Mouse (Mus musculus) megakaryocyte progenitor cell, adult 5-6 weeks (primary cell): Measurements from ENCODE around the gene Plekha5. TPM values are rescaled to one million over a fixed set of nuclear protein-coding genes. Genes with fewer than 3 reads are reported as not detected.

ENCODE experiments used
- ATAC-seq: replicated peaks from 2 replicates; pipeline ENCODE4 v1.8.0; 2016; ENCODE audit warnings: mild to moderate bottlenecking, moderate TSS enrichment, inconsistent platforms; ENCODE audit not compliant: poor library complexity
- total RNA-seq, 2 experiments: library from RNA; stranded (forward) in 1 of 2; stranded (reverse) in 1 of 2; fragments of 157-497, 149-512 nt in 1 of 2; fragments of 200-1000 nt in 1 of 2; gene quantifications; 2 replicates each; pipeline versions ENCODE4 v1.2.3 to v1.2.4; 2015 to 2017

The Plekha5 gene
- total RNA-seq, 2 experiments from 2014 or later, result 5.6 to 6.5 TPM

DNA sequence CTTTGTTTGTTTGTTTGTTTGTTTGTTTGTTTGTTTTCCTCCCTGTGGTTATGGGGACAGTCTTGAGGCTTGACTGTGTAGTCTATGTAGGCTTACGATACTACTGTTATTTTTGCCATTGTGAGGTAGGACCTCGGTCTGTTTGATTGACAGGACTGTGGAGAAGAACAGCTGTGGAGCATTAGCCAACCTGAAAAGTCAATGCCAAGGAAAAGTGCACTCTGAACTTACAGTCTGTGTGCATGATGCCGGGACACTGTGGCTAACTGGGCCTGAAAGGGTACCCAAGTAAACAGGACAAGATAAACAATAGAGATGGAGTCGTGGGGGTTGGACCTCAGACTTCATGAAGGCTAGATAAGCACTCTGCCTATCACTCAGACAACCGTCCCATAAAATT lies 98.0 kb downstream of the Plekha5 start:
- no peak for ATAC-seq

DNA sequence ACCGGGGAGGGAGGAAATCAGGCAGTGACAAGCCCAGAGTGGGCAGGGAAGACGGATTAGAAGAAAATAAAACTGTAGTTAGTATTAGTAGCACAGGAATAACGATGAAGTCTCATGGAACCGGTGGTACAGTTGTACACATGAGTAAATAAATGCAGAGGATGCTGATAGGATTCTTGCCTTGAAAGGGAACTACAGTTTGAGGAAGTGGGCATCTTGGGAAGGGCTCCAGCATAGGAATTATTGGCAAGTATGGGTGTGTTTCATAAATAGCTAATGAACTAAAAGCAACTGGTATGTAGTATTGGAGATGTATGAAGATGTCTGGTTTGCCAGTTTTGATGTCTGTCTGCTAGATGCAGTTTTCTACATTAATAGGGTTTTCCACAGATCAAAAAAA lies 99.7 kb downstream of the Plekha5 start:
- peak; percentile 60 for ATAC-seq

DNA sequence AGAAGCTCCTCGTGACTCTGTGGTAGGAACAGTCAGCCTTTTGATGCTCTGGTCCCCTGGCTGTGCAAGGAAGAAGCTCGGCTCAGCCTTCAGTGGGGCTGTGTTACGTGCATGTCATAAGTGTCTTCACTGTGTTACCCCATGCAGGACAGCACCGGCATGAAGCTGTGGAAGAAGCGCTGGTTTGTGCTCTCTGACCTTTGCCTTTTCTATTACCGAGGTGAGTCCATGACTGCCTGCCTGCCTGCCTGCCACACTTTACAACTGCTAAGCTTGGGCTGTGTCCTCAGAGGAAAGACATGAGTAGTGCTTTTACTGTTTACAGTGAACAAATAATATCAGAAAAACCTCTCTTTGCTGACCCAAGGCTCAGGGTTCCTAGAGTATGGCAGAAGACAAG lies 104.6 kb downstream of the Plekha5 start:
- no peak for ATAC-seq

DNA sequence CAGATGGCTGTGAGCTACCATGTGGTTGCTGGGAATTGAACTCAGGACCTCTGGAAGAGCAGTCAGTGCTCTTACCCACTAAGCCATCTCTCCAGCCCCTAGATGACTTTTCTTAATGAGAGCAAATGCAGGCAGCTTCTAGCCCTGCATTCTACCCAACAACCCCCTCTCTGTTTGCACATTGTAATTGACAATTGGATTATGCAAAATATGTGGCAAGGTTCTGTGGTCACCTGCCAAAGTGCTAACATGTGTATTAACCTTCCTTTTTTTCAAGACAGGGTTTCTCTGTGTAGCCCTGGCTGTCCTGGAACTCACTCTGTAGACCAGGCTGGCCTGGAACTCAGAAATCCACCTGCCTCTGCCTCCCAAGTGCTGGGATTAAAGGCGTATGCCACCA lies 109.0 kb downstream of the Plekha5 start:
- peak; percentile 79 for ATAC-seq

DNA sequence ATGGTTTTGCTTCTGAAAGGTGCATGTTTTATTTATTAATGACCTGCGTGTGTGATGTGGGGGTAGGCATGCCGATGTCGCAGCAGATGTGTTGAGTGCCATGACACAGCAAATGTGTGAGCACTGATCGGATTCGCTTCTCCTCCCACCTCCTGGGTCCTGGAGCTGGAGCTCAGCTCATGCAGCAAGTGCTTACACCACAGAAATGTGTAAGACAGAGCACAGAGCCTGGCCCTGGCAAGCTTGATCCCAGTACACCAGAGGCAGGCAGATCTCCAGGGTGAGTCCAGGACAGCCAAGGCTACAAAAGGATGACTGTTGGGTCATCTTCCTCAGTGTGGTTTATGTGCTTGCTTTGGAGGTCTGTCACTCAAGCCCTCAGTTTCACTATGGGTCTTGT lies 109.8 kb downstream of the Plekha5 start:
- no peak; the same call in 1 of the 2 replicates for ATAC-seq

DNA sequence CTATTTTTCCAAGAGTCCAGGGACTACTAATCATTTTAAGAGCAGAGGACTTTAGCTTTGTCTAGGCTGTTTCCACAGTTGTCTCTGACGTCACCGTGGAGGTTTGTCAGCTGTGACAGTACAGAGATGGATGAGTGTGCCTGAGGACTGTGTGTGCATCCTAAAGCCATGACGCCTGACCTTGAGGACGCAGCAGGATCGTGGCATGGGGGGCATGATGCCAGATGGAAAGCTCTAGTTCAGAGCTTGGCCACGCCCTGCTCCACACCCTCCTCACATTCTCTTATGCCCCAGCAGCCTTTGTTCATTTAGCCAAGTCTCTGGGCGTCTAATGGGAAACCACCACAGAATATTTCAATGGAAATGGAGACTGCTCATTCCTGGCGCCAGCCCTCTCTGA lies 111.7 kb downstream of the Plekha5 start:
- ATAC-seq, result no peak

DNA sequence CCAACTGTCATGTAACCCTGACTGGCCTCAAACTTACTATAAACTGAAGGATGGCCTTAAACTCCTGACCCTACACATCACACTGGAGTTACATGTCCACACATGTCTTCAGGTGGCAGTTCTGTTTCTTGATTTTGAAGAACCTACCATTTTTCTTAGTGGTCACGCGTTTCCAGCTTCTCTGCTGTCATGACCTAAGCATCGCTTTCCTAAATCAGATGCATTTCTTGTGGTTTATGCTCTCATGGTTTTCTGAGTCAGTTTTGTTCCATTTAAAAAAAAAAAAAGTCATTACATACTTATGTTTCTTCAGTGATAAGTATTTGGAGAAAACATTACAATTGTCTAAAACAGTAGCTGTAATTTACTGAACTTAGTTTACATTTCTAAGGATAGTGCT lies 118.1 kb downstream of the Plekha5 start:
- no peak for ATAC-seq

DNA sequence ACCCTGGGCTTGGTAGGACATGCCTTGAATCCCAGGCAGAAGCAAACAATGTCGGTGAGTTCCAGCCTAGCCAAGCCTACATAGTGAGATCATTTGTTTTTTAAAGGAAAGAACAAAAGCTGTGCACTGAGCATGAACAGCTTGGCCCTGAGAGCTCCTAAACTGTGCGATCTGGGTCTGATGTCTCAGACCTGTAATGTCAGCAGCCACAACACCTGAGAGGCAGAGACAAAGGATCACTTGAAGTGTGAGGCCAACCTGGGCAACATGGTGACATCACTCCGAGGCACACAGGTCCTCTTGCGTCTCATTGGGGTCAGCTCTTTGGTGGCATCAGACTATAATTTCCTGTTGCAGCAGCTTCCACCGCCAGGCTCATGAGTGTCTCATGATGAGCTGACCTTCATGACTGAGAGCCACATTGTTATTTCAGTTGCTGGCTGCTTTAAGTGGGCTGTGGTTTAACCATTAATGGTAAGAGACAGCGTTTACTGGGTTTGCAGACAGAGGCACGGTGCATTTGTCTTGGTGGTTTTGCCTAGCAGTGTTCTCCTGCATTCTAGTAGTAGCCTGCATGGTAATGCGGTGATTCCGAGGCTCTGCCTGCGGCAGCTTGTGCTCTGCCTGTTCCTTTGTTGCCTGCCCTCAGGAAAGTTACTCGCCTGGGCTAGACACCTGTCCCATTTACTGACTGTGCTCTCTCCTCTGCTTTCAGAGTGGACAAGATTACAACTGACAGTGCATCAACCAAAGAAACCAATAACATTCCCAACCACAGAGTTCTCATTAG lies 119.3 kb downstream of the Plekha5 start:
- ATAC-seq, result no peak

DNA sequence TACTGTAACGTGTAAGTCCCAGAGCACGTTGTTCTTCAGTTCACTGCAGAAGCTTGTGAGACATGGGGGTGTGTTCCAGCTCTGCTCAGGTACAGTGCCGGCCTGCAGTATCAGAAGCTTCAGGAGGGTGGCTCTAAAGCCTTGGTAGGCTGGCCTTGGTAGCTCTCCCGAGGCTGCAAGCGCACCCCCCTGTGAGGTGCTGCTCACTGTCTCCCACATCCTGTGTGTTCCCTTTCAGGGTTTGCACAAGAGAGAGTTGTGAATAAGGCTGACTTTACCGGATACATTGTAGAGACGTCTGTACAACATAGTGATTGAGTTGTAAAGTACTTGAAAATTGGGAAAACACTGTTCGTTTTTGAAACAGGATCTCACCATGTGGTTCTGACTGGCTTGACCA lies 122.2 kb downstream of the Plekha5 start:
- ATAC-seq, result no peak

DNA sequence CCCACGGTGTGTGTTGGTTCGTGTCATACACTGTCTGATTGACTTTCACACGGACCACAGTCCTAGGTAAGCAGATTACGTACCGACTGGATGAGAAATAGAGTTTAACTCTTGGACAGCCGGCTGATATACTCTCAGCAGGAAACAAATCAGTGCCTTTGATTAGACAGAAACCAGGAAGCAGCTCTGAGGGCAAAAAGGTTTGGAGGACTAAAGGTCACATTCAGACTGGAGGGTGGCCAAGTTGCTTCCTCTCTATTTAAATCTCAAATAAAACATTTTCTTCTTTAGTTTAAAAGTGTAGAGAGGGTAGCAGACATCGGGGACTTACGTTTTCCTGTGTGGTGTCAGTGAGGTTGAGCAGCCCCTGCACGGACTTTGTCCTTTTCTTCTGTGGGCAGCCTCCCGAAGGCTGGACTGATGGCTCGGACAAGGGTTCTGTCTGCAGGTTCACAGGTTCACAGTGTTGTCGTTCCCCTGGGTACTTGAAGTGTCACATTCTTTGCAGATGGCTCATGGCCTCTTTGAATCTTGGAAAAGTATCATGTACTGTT lies 122.9 kb downstream of the Plekha5 start:
- ATAC-seq, result no peak

DNA sequence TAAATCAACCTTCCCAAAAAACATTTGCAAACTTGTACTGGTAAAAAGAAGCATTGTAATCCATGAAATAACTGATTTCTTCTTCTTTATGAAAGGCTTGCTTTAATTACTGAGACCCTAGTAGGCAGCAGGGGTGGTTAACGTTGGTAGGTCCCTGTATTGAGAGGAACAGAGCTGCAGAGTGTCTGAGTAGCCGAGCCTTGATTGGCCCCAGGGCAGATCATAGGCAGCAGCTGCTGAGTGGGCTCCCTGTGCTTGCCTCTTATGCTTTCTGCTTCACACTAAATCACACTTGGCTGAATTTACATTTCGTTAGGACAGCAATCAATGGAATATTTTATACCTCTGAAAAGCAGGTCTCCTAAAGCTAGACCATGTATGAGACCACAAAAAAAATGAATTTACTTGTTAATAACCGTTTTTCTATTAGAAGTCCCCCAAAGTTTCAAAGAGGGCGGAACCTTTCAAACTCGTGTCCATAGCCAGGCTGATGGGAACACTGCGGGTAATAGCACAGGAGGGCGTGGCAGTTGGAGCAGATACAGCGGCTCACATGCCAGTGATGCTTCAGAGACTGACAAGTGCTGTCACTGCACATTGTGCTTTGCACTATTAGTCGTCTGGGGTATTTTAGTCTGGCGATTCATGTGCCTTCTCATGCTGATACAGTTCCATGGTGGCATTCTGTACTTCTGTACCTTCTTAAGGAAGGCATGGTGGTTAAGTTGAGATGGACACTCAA lies 123.5 kb downstream of the Plekha5 start:
- ATAC-seq, result 0 out of 2 replicates have a peak, but pooled peaks have one; percentile 12

DNA sequence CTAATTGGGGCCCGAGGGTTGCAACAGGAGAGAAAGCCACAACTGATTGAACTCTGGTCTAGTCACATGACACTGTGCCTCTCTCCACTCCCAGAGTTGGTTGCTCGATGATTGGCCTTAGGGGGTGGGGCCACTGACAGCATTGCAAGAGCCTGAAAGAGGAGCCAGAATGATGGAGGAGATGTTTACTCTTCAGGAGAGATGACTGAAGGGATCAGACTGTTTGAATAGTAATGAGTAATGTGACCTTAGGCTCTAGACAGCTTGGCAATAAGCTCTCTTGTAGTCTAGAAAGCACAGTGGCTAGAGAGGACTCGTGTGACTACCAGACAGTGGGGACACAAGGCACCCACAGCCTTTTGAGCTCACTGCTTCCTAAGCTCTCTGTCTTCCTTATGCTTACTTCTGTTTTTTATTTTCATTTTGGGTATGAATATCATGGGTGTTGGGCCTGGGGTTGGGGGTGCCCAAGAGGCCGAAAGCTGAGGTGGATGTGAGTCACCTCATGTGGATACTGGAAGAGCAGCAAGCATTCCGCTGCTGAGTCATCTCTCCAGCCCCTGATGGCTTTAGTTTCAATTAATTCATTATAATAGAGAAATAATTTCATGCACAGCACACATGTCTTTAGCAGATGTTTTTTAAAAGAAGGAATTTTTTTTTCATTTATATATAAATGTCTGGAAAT lies 124.4 kb downstream of the Plekha5 start:
- peak; percentile 51 for ATAC-seq

DNA sequence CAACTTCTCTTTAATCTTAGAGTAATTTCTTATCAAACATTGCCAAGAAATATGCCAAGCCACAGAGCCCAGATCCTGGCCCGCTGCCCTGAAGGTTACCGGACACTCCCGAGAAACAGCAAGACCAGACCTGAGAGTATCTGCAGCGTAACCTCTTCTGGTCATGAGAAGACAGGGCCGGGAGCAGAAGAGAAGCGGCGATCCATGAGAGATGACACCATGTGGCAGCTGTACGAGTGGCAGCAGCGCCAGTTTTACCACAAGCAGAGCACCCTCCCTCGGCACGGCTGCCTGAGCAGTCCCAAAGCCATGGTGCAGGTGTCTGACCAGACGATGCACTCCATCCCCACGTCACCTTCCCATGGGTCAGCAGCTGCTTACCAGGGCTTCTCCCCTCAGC lies 126.9 kb downstream of the Plekha5 start:
- ATAC-seq, result peak; percentile 69

DNA sequence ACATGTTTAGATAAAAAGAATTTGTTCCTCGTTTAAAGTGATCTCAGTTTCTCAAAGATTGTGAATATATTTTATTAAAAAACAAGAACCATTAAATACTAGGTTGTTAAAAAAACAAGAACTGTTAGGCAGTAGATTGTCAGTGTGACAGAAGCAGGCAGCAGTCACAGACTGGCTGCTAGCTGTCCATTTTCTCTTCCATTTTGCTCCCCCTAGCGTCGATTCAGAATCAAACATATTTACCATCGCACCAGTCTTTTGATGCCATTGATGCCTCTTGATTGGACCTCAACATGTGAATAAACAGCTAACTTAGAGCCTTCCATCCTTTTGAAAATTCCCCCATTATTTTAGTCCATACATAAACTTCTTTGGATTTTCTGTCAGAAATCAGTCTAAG lies 130.4 kb downstream of the Plekha5 start:
- peak; percentile 47; the same call in 1 of the 2 replicates for ATAC-seq

DNA sequence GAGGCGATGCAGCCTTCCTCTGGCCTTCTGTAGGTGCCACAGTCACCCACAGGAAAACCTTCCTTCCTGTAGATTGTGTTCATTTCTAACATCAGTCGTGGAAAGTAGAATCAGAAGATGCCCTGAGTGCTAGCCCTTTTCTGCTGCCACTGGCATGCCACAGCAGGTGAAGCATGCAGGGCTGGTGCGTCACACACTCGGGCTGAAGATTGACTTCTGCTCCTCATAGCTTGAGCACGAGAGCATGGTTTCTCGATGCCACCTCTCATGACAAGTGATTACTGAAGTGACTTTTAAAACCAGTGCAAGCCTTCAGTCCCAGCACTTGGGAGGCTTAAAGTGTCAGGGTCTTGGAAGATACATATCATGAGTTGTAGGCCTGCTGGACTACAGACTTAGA lies 135.6 kb downstream of the Plekha5 start:
- no peak for ATAC-seq

DNA sequence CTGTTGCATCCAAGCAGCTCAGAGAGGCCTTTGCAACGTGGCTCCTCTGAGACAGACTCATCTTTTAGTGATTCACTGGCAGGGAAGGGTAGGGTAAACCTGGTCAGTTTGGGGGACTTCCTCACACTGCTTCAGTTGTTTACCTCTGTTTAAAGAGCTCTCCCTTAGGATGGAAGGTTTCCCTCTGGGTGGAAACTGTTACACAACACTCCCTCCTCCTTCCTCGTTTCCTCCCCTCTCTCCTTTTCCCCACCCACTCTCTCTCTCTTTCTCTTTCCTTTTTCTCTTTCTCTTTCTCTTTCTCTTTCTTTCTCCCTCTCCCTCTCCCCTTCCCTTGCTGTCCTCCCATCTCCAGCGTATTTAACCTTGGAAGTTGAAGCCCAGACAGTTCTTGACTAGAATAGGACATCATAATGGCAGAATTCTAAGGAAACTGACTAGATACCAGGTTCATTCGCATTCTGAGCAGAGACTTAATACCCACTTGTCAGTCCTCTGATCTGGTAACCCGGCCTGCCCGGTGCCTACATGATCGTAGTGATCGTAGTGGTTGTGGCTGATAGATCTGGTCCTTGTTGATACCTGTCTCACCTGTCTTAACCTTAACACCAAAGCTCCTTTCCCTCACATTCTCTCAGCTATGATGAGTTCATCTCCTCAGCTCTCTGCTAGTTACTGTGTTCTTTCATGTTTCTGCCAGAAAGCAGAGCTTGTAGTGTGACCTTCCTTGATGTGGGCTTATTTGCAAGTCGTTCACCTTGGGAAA lies 137.5 kb downstream of the Plekha5 start:
- ATAC-seq, result peak; percentile 85

DNA sequence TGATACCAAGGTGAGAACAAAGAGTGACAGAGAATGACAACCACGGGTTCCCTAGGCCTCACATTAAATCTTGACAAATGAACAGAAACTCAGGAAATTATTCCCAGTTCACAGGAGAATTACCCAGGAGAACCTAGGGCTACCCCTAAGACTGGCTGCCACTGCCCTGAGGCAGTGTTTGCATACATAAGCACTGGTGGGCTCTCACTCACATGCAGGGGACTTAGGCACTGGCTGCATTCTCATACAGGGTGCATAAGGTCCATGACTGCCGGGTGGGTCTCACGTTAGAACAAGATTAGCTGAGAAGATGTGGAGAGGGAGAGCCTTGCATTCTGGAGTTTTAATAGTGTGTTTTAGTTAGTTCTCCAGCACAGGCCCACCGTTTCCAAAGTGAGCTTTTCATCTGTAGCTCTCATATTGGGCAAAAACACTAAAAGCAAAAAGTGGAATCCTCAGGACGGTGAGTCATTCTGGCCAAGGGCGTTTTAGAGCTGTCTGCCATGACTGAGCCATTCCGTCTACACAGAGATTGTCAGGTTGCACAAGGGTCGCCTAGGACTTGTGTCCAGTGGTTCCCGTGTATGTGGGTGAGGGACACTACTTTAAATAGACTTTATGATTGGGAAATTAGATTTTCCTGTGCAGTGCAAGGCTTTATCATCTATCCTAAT lies 138.2 kb downstream of the Plekha5 start:
- ATAC-seq, result no peak

DNA sequence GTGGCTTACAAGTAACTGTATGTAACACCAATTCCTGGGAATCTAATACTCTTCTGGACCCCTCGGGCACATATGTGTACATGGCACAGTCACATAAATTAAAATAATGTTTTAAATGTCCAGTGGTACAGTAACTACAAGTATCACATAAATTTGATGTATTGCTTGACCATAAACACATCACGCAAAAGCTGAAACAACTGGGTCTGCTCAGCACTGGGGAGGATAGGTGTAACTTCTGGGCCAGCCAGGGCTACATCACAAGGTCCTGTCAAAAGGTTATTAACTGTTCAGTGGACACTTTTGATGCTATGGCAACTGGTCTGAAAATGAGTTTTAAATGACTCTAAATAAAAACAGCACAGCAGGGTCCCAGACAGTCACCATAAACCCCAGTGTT lies 143.3 kb downstream of the Plekha5 start:
- ATAC-seq, result no peak

DNA sequence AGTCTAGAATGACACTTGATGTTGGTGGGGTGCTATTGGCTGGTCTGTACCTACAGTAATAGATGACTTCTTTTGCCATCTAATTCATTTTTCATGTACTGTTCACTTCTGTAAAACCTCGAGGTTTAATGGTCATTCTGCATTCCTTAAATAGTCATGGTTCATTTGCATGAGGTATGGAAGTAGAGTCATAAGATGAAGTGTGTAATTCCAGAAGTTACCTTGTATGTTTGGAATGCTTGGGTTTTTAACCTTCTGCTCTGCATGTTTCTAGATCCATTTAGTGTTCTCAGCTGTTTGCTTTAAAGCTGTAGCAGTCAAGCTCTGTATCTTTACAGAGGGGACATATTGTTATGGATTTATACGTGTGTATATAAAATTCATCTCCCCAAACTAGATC lies 144.0 kb downstream of the Plekha5 start:
- ATAC-seq, result no peak

DNA sequence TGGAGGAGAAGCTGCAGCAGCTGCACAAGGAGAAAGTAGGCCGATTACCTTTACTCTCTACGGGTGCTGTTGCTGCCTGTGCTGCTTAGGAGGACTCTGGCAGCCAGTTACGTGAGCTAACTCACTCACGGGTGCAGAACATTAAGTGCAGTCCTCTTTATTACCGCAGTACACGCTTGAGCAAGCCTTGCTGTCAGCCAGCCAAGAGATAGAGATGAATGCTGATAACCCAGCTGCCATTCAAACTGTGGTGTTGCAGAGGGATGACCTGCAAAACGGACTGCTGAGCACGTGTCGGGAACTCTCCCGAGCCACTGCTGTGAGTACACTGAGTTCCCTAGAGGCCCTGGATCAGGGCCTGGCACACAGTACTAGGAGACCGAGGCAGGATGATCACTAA lies 146.3 kb downstream of the Plekha5 start:
- ATAC-seq, result peak; percentile 31; the same call in 1 of the 2 replicates
